Mouse (Mus musculus) kidney, adult 2 months (tissue): Measurements from ENCODE around the gene Defb13. TPM values are rescaled to one million over a fixed set of nuclear protein-coding genes. Genes with fewer than 3 reads are reported as not detected.
A peak's percentile ranks its signal among the peaks of the same experiment; 100 is the strongest.
"Not testable (repeated sequence)": the region's sequence is repeated elsewhere in the genome, so short reads cannot be mapped to it uniquely, and the experiment has no call there.

Experiments
- DNase-seq: peaks from one replicate; pipeline ENCODE4 v3.0.0; 2021
- H3K27ac ChIP-seq: fragments of 200-500 bp; 2 replicates; pipeline ENCODE4 v1.5.1; 2012; ENCODE audit warnings: low read depth, low read length, control low read depth, inconsistent platforms; ENCODE audit not compliant: insufficient read depth
- H3K27me3 ChIP-seq: fragments of 200-500 bp; replicated peaks from 2 replicates; pipeline ENCODE4 v1.6.1; 2012; ENCODE audit warnings: mild to moderate bottlenecking, moderate library complexity, low read length, inconsistent platforms; ENCODE audit not compliant: control insufficient read depth, insufficient read depth
- H3K36me3 ChIP-seq: fragments of 200-500 bp; 2 replicates; pipeline ENCODE4 v1.6.1; 2012; ENCODE audit warnings: mild to moderate bottlenecking, moderate library complexity, low read length, inconsistent platforms; ENCODE audit not compliant: control insufficient read depth, insufficient read depth
- H3K4me1 ChIP-seq: fragments of 200-500 bp; 2 replicates; pipeline ENCODE4 v1.6.1; 2011; ENCODE audit warnings: low read length; ENCODE audit not compliant: control insufficient read depth, insufficient read depth
- H3K4me3 ChIP-seq: fragments of 200-500 bp; 2 replicates; pipeline ENCODE4 v1.5.1; 2011; ENCODE audit warnings: mild to moderate bottlenecking, low read depth, low read length, control low read depth; ENCODE audit not compliant: insufficient read depth
- CTCF ChIP-seq: fragments of 200-500 bp; conservative IDR thresholded peaks from 2 replicates; pipeline ENCODE4 v1.5.1; 2011; ENCODE audit warnings: low read depth, mild to moderate bottlenecking, control low read depth, low read length, moderate library complexity, mixed read lengths; ENCODE audit not compliant: insufficient read depth, insufficient read length
- POLR2A ChIP-seq: fragments of 200-500 bp; IDR thresholded peaks from one replicate; pipeline ENCODE4 v1.6.1; 2011; ENCODE audit warnings: low read depth, low read length, control low read depth
- WGBS: fragments of 180-500 bp; shearing (Covaris S2); methylation state at CpG from one replicate; pipeline ENCODE4 v1.1.7; 2018; 5-methylcytosine and 5-hydroxymethylcytosine counted together
- polyA plus RNA-seq: library from polyadenylated mRNA; depleted of rRNA; stranded (reverse); fragments of >200 nt; gene quantifications from 2 replicates; pipeline ENCODE4 v1.2.3, GENCODE M21; 2012; rRNA removed

Defb13 gene
- not detected in 2 replicates for polyA plus RNA-seq

GRCm38 (mm10) chr8:21946462-21946861 lies at the start of gene Defb13:
TSS of gene Defb13 (plus strand) at chr8:21946762.
- WGBS: 65% methylated on average over 6 of the region's 6 CpGs

GRCm38 (mm10) chr8:21906290-21906689 lies 40.3 kb upstream of the Defb13 start, which contains the start of gene Defb11:
TSS of gene Defb11 (minus strand) at chr8:21906412.
- not testable (repeated sequence) for H3K4me3 ChIP-seq, H3K4me1 ChIP-seq, H3K27me3 ChIP-seq, H3K36me3 ChIP-seq
- peak within 1 kb of the TSS; percentile 17; the same call in 1 of the 2 replicates for H3K27ac ChIP-seq
- DNase-seq: peak; percentile 64

More at GRCm38 (mm10) chr8:21946462-21946861, at the start of gene Defb13:
- DNase-seq: no peak
- H3K27me3 ChIP-seq: no peaks in the 10 kb centered on the region
- no peak within 1 kb of the TSS for H3K27ac ChIP-seq
- TF ChIP-seq POLR2A (no peak), CTCF (no peak)
- H3K36me3 ChIP-seq: no peaks in the 10 kb centered on the region
- H3K4me1 ChIP-seq: peaks cover 6% of the 10 kb centered on the region
- H3K4me3 ChIP-seq: no peak within 1 kb of the TSS

GRCm38 (mm10) chr8:21911931-21912330 lies 34.6 kb upstream of the Defb13 start:
- 17% methylated on average over 1 of the region's 1 CpGs for WGBS
- H3K4me3 ChIP-seq: no peak overlapping the region
- DNase-seq: no peak
- H3K4me1 ChIP-seq: no peaks in the 10 kb centered on the region
- H3K27me3 ChIP-seq: no peaks in the 10 kb centered on the region
- no peak overlapping the region for H3K27ac ChIP-seq
- TF ChIP-seq CTCF: no peak
- no peak for TF ChIP-seq POLR2A
- no peaks in the 10 kb centered on the region for H3K36me3 ChIP-seq

- no peak overlapping the region for H3K4me3 ChIP-seq
- no peak overlapping the region for H3K27ac ChIP-seq
- H3K36me3 ChIP-seq: no peaks in the 10 kb centered on the region
- no peak for TF ChIP-seq CTCF
- no peak for TF ChIP-seq POLR2A
- H3K27me3 ChIP-seq: no peaks in the 10 kb centered on the region
- no peak for DNase-seq
- no peaks in the 10 kb centered on the region for H3K4me1 ChIP-seq
- WGBS: 38% methylated on average over 2 of the region's 2 CpGs
These were observed 34.0 kb upstream of the Defb13 start for GRCm38 (mm10) chr8:21912554-21912953.

- H3K4me1 ChIP-seq: no peaks in the 10 kb centered on the region
- H3K4me3 ChIP-seq: no peak overlapping the region
- no peaks in the 10 kb centered on the region for H3K36me3 ChIP-seq
- 87% methylated on average over 3 of the region's 3 CpGs for WGBS
- DNase-seq: no peak
- TF ChIP-seq CTCF (no peak), POLR2A (no peak)
- no peaks in the 10 kb centered on the region for H3K27me3 ChIP-seq
- H3K27ac ChIP-seq: no peak overlapping the region
These were observed 30.9 kb upstream of the Defb13 start for GRCm38 (mm10) chr8:21915625-21916024.

- not testable (repeated sequence) for H3K27me3 ChIP-seq, H3K27ac ChIP-seq
- WGBS: 80% methylated on average over 3 of the region's 3 CpGs
These were observed 15.8 kb upstream of the Defb13 start for GRCm38 (mm10) chr8:21930754-21931153.

GRCm38 (mm10) chr8:21932610-21933009 lies 14.0 kb upstream of the Defb13 start, which contains the start of gene Defb15:
TSS of gene Defb15 (minus strand) at chr8:21932710.
- WGBS: 73% methylated on average over 6 of the region's 6 CpGs
- Histone ChIP-seq H3K4me1 (no peaks in the 10 kb centered on the region), H3K4me3 (no peak within 1 kb of the TSS), H3K36me3 (no peaks in the 10 kb centered on the region), H3K27me3 (no peaks in the 10 kb centered on the region), H3K27ac (no peak within 1 kb of the TSS)
- DNase-seq: no peak
- TF ChIP-seq POLR2A (no peak), CTCF (no peak)

More at GRCm38 (mm10) chr8:21930754-21931153, 15.8 kb upstream of the Defb13 start:
- not testable (repeated sequence) for H3K4me1 ChIP-seq, H3K36me3 ChIP-seq, DNase-seq, H3K4me3 ChIP-seq

GRCm38 (mm10) chr8:21938052-21938451 lies 8.5 kb upstream of the Defb13 start, which contains the start of gene Defb35:
TSS of gene Defb35 (plus strand) at chr8:21938352.
- not testable (repeated sequence) for H3K4me1 ChIP-seq, H3K27me3 ChIP-seq, H3K36me3 ChIP-seq, H3K4me3 ChIP-seq, H3K27ac ChIP-seq, DNase-seq
- 82% methylated on average over 4 of the region's 4 CpGs for WGBS
